Mouse (Mus musculus): ENCODE data around the gene Spata3. TPM values are rescaled to one million over a fixed set of nuclear protein-coding genes. Genes with fewer than 3 reads are reported as not detected.

Gene Spata3
- polyA plus RNA-seq, 1 experiment from 2014 or later: 1.0 TPM

GRCm38 (mm10) chr1:86045848-86046805 is 29.5 kb downstream of the Spata3 start, which contains the start of gene 2810459M11Rik:
Gene 2810459M11Rik (plus strand): TSS chr1:86045863.
- H3K9ac ChIP-seq (replicated peaks; ENCODE audit: low read depth, low read length): peak within 1 kb of the TSS; percentile 74
- under 1% methylated on average over 108 of the region's 110 CpGs for WGBS
- H3K4me3 ChIP-seq (replicated peaks; ENCODE audit: low read length): peak within 1 kb of the TSS; percentile 66
- H3K4me2 ChIP-seq (ENCODE audit: low read length): peak within 1 kb of the TSS; percentile 98
- no peak within 1 kb of the TSS for H3K27ac ChIP-seq (ENCODE audit: low read length)
- peaks cover 4% of the 10 kb centered on the region; the same call in 1 of the 2 replicates for H3K9me3 ChIP-seq (ENCODE audit: control insufficient read depth, low read length)
- peak; percentile 75 for ATAC-seq
- peaks cover 15% of the 10 kb centered on the region for H3K4me1 ChIP-seq (replicated peaks; ENCODE audit: control insufficient read depth, insufficient read depth, low read length)
- peaks cover 18% of the 10 kb centered on the region for H3K27me3 ChIP-seq (replicated peaks; ENCODE audit: control insufficient read depth, insufficient read depth, low read length)
- no peaks in the 10 kb centered on the region for H3K36me3 ChIP-seq (ENCODE audit: control insufficient read depth, insufficient read depth)

GRCm38 (mm10) chr1:86046833-86047563 is 30.4 kb downstream of the Spata3 start:
- Histone ChIP-seq H3K9me3 (ENCODE audit: control insufficient read depth, low read length) (no peaks in the 10 kb centered on the region), H3K4me2 (ENCODE audit: low read length) (peak overlapping the region; percentile 98), H3K27ac (ENCODE audit: low read length) (no peak overlapping the region), H3K36me3 (ENCODE audit: control insufficient read depth, insufficient read depth) (no peaks in the 10 kb centered on the region), H3K27me3 (replicated peaks; ENCODE audit: control insufficient read depth, insufficient read depth, low read length) (peaks cover 18% of the 10 kb centered on the region), H3K9ac (replicated peaks; ENCODE audit: low read depth, low read length) (peak overlapping the region; percentile 74), H3K4me3 (replicated peaks; ENCODE audit: low read length) (peak overlapping the region; percentile 66), H3K4me1 (replicated peaks; ENCODE audit: control insufficient read depth, insufficient read depth, low read length) (peaks cover 15% of the 10 kb centered on the region)
- 8% methylated on average over 24 of the region's 24 CpGs for WGBS
- no peak for ATAC-seq

- no peak overlapping the region for H3K27ac ChIP-seq (ENCODE audit: low read length)
- no peak overlapping the region for H3K4me3 ChIP-seq (replicated peaks; ENCODE audit: low read length)
- H3K4me1 ChIP-seq (replicated peaks; ENCODE audit: control insufficient read depth, insufficient read depth, low read length): peaks cover 20% of the 10 kb centered on the region
- H3K27me3 ChIP-seq (replicated peaks; ENCODE audit: control insufficient read depth, insufficient read depth, low read length): peaks cover 18% of the 10 kb centered on the region
- H3K9ac ChIP-seq (replicated peaks; ENCODE audit: low read depth, low read length): no peak overlapping the region
- no peaks in the 10 kb centered on the region for H3K36me3 ChIP-seq (ENCODE audit: control insufficient read depth, insufficient read depth)
- 75% methylated on average over 4 of the region's 4 CpGs for WGBS
- H3K4me2 ChIP-seq (ENCODE audit: low read length): no peak overlapping the region
- H3K9me3 ChIP-seq (ENCODE audit: control insufficient read depth, low read length): no peaks in the 10 kb centered on the region
- no peak for ATAC-seq
Measured at GRCm38 (mm10) chr1:86048231-86048630, 31.6 kb downstream of the Spata3 start.

GRCm38 (mm10) chr1:86048744-86049143 is 32.1 kb downstream of the Spata3 start:
- no peak overlapping the region for H3K4me3 ChIP-seq (replicated peaks; ENCODE audit: low read length)
- peaks cover 18% of the 10 kb centered on the region for H3K27me3 ChIP-seq (replicated peaks; ENCODE audit: control insufficient read depth, insufficient read depth, low read length)
- no peaks in the 10 kb centered on the region for H3K9me3 ChIP-seq (ENCODE audit: control insufficient read depth, low read length)
- no peak overlapping the region for H3K9ac ChIP-seq (replicated peaks; ENCODE audit: low read depth, low read length)
- no peak for ATAC-seq
- no peaks in the 10 kb centered on the region for H3K36me3 ChIP-seq (ENCODE audit: control insufficient read depth, insufficient read depth)
- no peak overlapping the region for H3K4me2 ChIP-seq (ENCODE audit: low read length)
- peaks cover 25% of the 10 kb centered on the region for H3K4me1 ChIP-seq (replicated peaks; ENCODE audit: control insufficient read depth, insufficient read depth, low read length)
- no peak overlapping the region for H3K27ac ChIP-seq (ENCODE audit: low read length)
- WGBS: 82% methylated on average over 3 of the region's 3 CpGs

- WGBS: 31% methylated on average over 12 of the region's 12 CpGs
- H3K27me3 ChIP-seq (replicated peaks; ENCODE audit: control insufficient read depth, insufficient read depth, low read length): no peaks in the 10 kb centered on the region
- no peak overlapping the region for H3K4me2 ChIP-seq (ENCODE audit: low read length)
- no peak overlapping the region for H3K4me3 ChIP-seq (replicated peaks; ENCODE audit: low read length)
- peaks cover 19% of the 10 kb centered on the region for H3K4me1 ChIP-seq (replicated peaks; ENCODE audit: control insufficient read depth, insufficient read depth, low read length)
- H3K36me3 ChIP-seq (ENCODE audit: control insufficient read depth, insufficient read depth): no peaks in the 10 kb centered on the region
- ATAC-seq: peak; percentile 88
- no peak overlapping the region for H3K9ac ChIP-seq (replicated peaks; ENCODE audit: low read depth, low read length)
- no peaks in the 10 kb centered on the region for H3K9me3 ChIP-seq (ENCODE audit: control insufficient read depth, low read length)
- peak overlapping the region; percentile 54 for H3K27ac ChIP-seq (ENCODE audit: low read length)
Measured at GRCm38 (mm10) chr1:86053198-86053921, 36.7 kb downstream of the Spata3 start.

- peaks cover 23% of the 10 kb centered on the region for H3K4me1 ChIP-seq (replicated peaks; ENCODE audit: control insufficient read depth, insufficient read depth, low read length)
- no peaks in the 10 kb centered on the region for H3K36me3 ChIP-seq (ENCODE audit: control insufficient read depth, insufficient read depth)
- H3K4me3 ChIP-seq (replicated peaks; ENCODE audit: low read length): no peak overlapping the region
- H3K9ac ChIP-seq (replicated peaks; ENCODE audit: low read depth, low read length): no peak overlapping the region
- no peaks in the 10 kb centered on the region for H3K9me3 ChIP-seq (ENCODE audit: control insufficient read depth, low read length)
- H3K27ac ChIP-seq (ENCODE audit: low read length): no peak overlapping the region
- no peak for ATAC-seq
- H3K4me2 ChIP-seq (ENCODE audit: low read length): no peak overlapping the region
- 22% methylated on average over 3 of the region's 3 CpGs for WGBS
- H3K27me3 ChIP-seq (replicated peaks; ENCODE audit: control insufficient read depth, insufficient read depth, low read length): no peaks in the 10 kb centered on the region
Measured at GRCm38 (mm10) chr1:86054943-86055342, 38.3 kb downstream of the Spata3 start.

GRCm38 (mm10) chr1:86056284-86056683 is 39.7 kb downstream of the Spata3 start:
- WGBS: 92% methylated on average over 4 of the region's 4 CpGs

GRCm38 (mm10) chr1:86058856-86059769 is 42.5 kb downstream of the Spata3 start:
- H3K27me3 ChIP-seq (replicated peaks; ENCODE audit: control insufficient read depth, insufficient read depth, low read length): no peaks in the 10 kb centered on the region
- peak overlapping the region; percentile 43 for H3K4me3 ChIP-seq (replicated peaks; ENCODE audit: low read length)
- peak overlapping the region; percentile 57 for H3K9ac ChIP-seq (replicated peaks; ENCODE audit: low read depth, low read length)
- no peaks in the 10 kb centered on the region for H3K9me3 ChIP-seq (ENCODE audit: control insufficient read depth, low read length)
- 9% methylated on average over 21 of the region's 21 CpGs for WGBS
- H3K36me3 ChIP-seq (ENCODE audit: control insufficient read depth, insufficient read depth): no peaks in the 10 kb centered on the region
- peak; percentile 70 for ATAC-seq
- peak overlapping the region; percentile 65 for H3K4me2 ChIP-seq (ENCODE audit: low read length)
- peaks cover 9% of the 10 kb centered on the region for H3K4me1 ChIP-seq (replicated peaks; ENCODE audit: control insufficient read depth, insufficient read depth, low read length)
- H3K27ac ChIP-seq (ENCODE audit: low read length): no peak overlapping the region

More at GRCm38 (mm10) chr1:86056284-86056683, 39.7 kb downstream of the Spata3 start:
- Histone ChIP-seq H3K4me2 (ENCODE audit: low read length) (no peak overlapping the region), H3K27ac (ENCODE audit: low read length) (no peak overlapping the region), H3K36me3 (ENCODE audit: control insufficient read depth, insufficient read depth) (no peaks in the 10 kb centered on the region), H3K9me3 (ENCODE audit: control insufficient read depth, low read length) (no peaks in the 10 kb centered on the region), H3K9ac (replicated peaks; ENCODE audit: low read depth, low read length) (no peak overlapping the region), H3K27me3 (replicated peaks; ENCODE audit: control insufficient read depth, insufficient read depth, low read length) (no peaks in the 10 kb centered on the region), H3K4me1 (replicated peaks; ENCODE audit: control insufficient read depth, insufficient read depth, low read length) (peaks cover 23% of the 10 kb centered on the region), H3K4me3 (replicated peaks; ENCODE audit: low read length) (no peak overlapping the region)
- no peak for ATAC-seq
